8 mouse cellular contexts compared by ENCODE assay signal in genomic region chr15:7129127-7129943, GRCm38 (mm10). TPM values are rescaled to one million over a fixed set of nuclear protein-coding genes. Genes with fewer than 3 reads are reported as not detected.
DNase-seq lines count a peak whose midpoint lies in the region; ATAC-seq and TF ChIP-seq lines count a peak whose summit lies in the region.

No protein-coding gene starts in this region.

- H3K4me1 ChIP-seq in erythroblast, embryonic 14.5 days (ENCODE audit: control insufficient read depth) = no peaks in the 10 kb centered on the region
- peaks cover 20% of the 10 kb centered on the region for H3K4me1 ChIP-seq in forebrain, embryonic 13.5 days
- peaks cover 27% of the 10 kb centered on the region for H3K4me1 ChIP-seq in heart, postnatal 0 days (ENCODE audit: control insufficient read depth, insufficient read depth)
- 0 out of 2 replicates have a peak, but pooled peaks cover 4% of the 10 kb centered on the region for H3K4me1 ChIP-seq in liver, embryonic 15.5 days (replicated peaks)
- H3K4me1 ChIP-seq in neural tube, embryonic 13.5 days (replicated peaks) = peaks cover 32% of the 10 kb centered on the region
- peaks cover 16% of the 10 kb centered on the region for H3K4me1 ChIP-seq in testis, adult 2 months (ENCODE audit: control insufficient read depth, insufficient read depth, low read length)

- peak overlapping the region; percentile 57 for H3K4me3 ChIP-seq in erythroblast, embryonic 14.5 days (replicated peaks)
- H3K4me3 ChIP-seq in forebrain, embryonic 13.5 days = peak overlapping the region; percentile 69
- H3K4me3 ChIP-seq in heart, postnatal 0 days (ENCODE audit: low read depth, low read length) = peak overlapping the region; percentile 91
- H3K4me3 ChIP-seq in liver, embryonic 15.5 days (replicated peaks) = peak overlapping the region; percentile 61
- H3K4me3 ChIP-seq in neural tube, embryonic 13.5 days = peak overlapping the region; percentile 83
- peak overlapping the region; percentile 90 for H3K4me3 ChIP-seq in testis, adult 2 months (ENCODE audit: control insufficient read depth, low read depth, low read length)

- WGBS in forebrain, embryonic 13.5 days = under 1% methylated on average over 103 of the region's 116 CpGs
- WGBS in heart, postnatal 0 days = under 1% methylated on average over 75 of the region's 116 CpGs
- WGBS in liver, embryonic 15.5 days (ENCODE audit: insufficient replicate concordance) = under 1% methylated on average over 101 of the region's 116 CpGs
- under 1% methylated on average over 90 of the region's 116 CpGs for WGBS in neural tube, embryonic 13.5 days

- H3K27me3 ChIP-seq in erythroblast, embryonic 14.5 days (ENCODE audit: control insufficient read depth) = peaks cover 49% of the 10 kb centered on the region
- peaks cover 24% of the 10 kb centered on the region for H3K27me3 ChIP-seq in forebrain, embryonic 13.5 days
- no peaks in the 10 kb centered on the region for H3K27me3 ChIP-seq in heart, postnatal 0 days (ENCODE audit: control insufficient read depth, insufficient read depth, low read length)
- peaks cover 64% of the 10 kb centered on the region for H3K27me3 ChIP-seq in liver, embryonic 15.5 days
- H3K27me3 ChIP-seq in neural tube, embryonic 13.5 days = 0 out of 2 replicates have a peak, but pooled peaks cover 5% of the 10 kb centered on the region
- H3K27me3 ChIP-seq in testis, adult 2 months (ENCODE audit: control insufficient read depth, insufficient read depth, low read length) = no peaks in the 10 kb centered on the region

- no peaks in the 10 kb centered on the region for H3K9me3 ChIP-seq in erythroblast, embryonic 14.5 days (ENCODE audit: control insufficient read depth, low read length)
- H3K9me3 ChIP-seq in forebrain, embryonic 13.5 days (replicated peaks) = no peaks in the 10 kb centered on the region
- no peaks in the 10 kb centered on the region for H3K9me3 ChIP-seq in heart, postnatal 0 days (replicated peaks; ENCODE audit: control insufficient read depth, low read length)
- H3K9me3 ChIP-seq in liver, embryonic 15.5 days (replicated peaks) = no peaks in the 10 kb centered on the region
- H3K9me3 ChIP-seq in neural tube, embryonic 13.5 days = no peaks in the 10 kb centered on the region

- no peak for TF ChIP-seq CTCF in heart, postnatal 0 days (IDR thresholded peaks at IDR 0.05; ENCODE audit: low read depth)
- no peak for TF ChIP-seq CTCF in testis, adult 2 months (IDR thresholded peaks at IDR 0.05; ENCODE audit: control insufficient read depth, insufficient read depth, insufficient replicate concordance, low read depth, low read length)

- H3K9ac ChIP-seq in forebrain, embryonic 13.5 days = peak overlapping the region; percentile 85
- peak overlapping the region; percentile 89 for H3K9ac ChIP-seq in heart, postnatal 0 days (replicated peaks; ENCODE audit: low read depth, low read length)
- H3K9ac ChIP-seq in liver, embryonic 15.5 days = peak overlapping the region; percentile 42; the same call in 1 of the 2 replicates
- H3K9ac ChIP-seq in neural tube, embryonic 13.5 days = peak overlapping the region; percentile 90

- TF ChIP-seq POLR2A in testis, adult 2 months (IDR thresholded peaks at IDR 0.05; ENCODE audit: control insufficient read depth, low read depth, low read length) = peak; percentile 83

- no peaks in the 10 kb centered on the region; the same call in 1 of the 2 replicates for H3K36me3 ChIP-seq in erythroblast, embryonic 14.5 days (ENCODE audit: control insufficient read depth)
- no peaks in the 10 kb centered on the region for H3K36me3 ChIP-seq in forebrain, embryonic 13.5 days (ENCODE audit: poor library complexity, severe bottlenecking)
- no peaks in the 10 kb centered on the region for H3K36me3 ChIP-seq in heart, postnatal 0 days (replicated peaks; ENCODE audit: control insufficient read depth, insufficient read depth, low read length)
- no peaks in the 10 kb centered on the region for H3K36me3 ChIP-seq in liver, embryonic 15.5 days (replicated peaks)
- no peaks in the 10 kb centered on the region for H3K36me3 ChIP-seq in neural tube, embryonic 13.5 days
- no peaks in the 10 kb centered on the region for H3K36me3 ChIP-seq in testis, adult 2 months (ENCODE audit: control insufficient read depth, insufficient read depth, low read length)

- ATAC-seq in erythroblast, adult 5-6 weeks (replicated peaks; ENCODE audit: low FRiP score, poor library complexity, severe bottlenecking) = no peak
- ATAC-seq in forebrain, embryonic 13.5 days = peak; percentile 94
- ATAC-seq in heart, postnatal 0 days (ENCODE audit: insufficient read depth, low read depth) = peak; percentile 92
- ATAC-seq in liver, embryonic 15.5 days (ENCODE audit: insufficient read depth) = peak; percentile 83
- ATAC-seq in neural tube, embryonic 13.5 days (ENCODE audit: low read depth) = peak; percentile 95

- peak; percentile 91 for DNase-seq in heart, postnatal 0 days (ENCODE audit: low spot score)
- peak; percentile 94 to 96 for DNase-seq in kidney, postnatal 4 days

- no peak for TF ChIP-seq EP300 in heart, postnatal 0 days (IDR thresholded peaks at IDR 0.05; ENCODE audit: low read depth)

- peak overlapping the region; percentile 93 for H3K4me2 ChIP-seq in forebrain, embryonic 13.5 days
- H3K4me2 ChIP-seq in heart, postnatal 0 days (ENCODE audit: low read depth, low read length) = peak overlapping the region; percentile 80
- H3K4me2 ChIP-seq in liver, embryonic 15.5 days = peak overlapping the region; percentile 60
- peak overlapping the region; percentile 89 for H3K4me2 ChIP-seq in neural tube, embryonic 13.5 days

- H3K27ac ChIP-seq in forebrain, embryonic 13.5 days = peak overlapping the region; percentile 77
- peak overlapping the region; percentile 92 for H3K27ac ChIP-seq in heart, postnatal 0 days (ENCODE audit: low read depth)
- H3K27ac ChIP-seq in liver, embryonic 15.5 days (replicated peaks) = peak overlapping the region; percentile 72
- peak overlapping the region; percentile 92 for H3K27ac ChIP-seq in neural tube, embryonic 13.5 days (replicated peaks)
- H3K27ac ChIP-seq in testis, adult 2 months (ENCODE audit: control insufficient read depth, insufficient read depth, low read depth, low read length) = peak overlapping the region; percentile 89

RNA-seq across cellular contexts. Expression of gene Lifr, which starts 38.9 kb away (rescaled TPM):
- not detected in 2 replicates for polyA plus RNA-seq in erythroblast, embryonic 14.5 days (2012)
- 0.19 and 2.3 TPM in 2 replicates for total RNA-seq in erythroblast, adult 5-6 weeks (2015; ENCODE audit: low replicate concordance)
- 0.60 and 0.70 TPM in 2 replicates for total RNA-seq in erythroblast, adult 5-6 weeks (2017; ENCODE audit: low replicate concordance)
- polyA plus RNA-seq in forebrain, embryonic 13.5 days (2015; fragmentation: Nextera tagmentation; extraction: Ambion mirVana) = 4.5 and 4.6 TPM in 2 replicates
- 24.0 and 34.9 TPM in 2 replicates for total RNA-seq in heart, postnatal 0 days (2014; rRNA removed; ENCODE audit: low replicate concordance)
- polyA plus RNA-seq in heart, postnatal 0 days (2015; fragmentation: Nextera tagmentation; extraction: Ambion mirVana) = 14.9 and 15.1 TPM in 2 replicates
- polyA plus RNA-seq in liver, embryonic 15.5 days (2015; fragmentation: Nextera tagmentation; extraction: Ambion mirVana) = 30.7 and 32.0 TPM in 2 replicates
- 23.2 and 28.1 TPM in 2 replicates for polyA plus RNA-seq in neural tube, embryonic 13.5 days (2015; fragmentation: Nextera tagmentation; extraction: Ambion mirVana)
- 7.6 and 8.8 TPM in 2 replicates for polyA plus RNA-seq in testis, adult 2 months (2012; rRNA removed)
